Mouse (Mus musculus) B cell, adult 62 days (primary cell): ENCODE data around the gene Ripor1. TPM values are rescaled to one million over a fixed set of nuclear protein-coding genes. Genes with fewer than 3 reads are reported as not detected.

Experiments used
- total RNA-seq: library from RNA; stranded (reverse); gene quantifications from 4 replicates; pipeline ENCODE4 v1.2.4, GENCODE M21; 2023

The Ripor1 gene
- 26.0 to 30.1 TPM (median 27.9 TPM) in 4 replicates for total RNA-seq

GRCm38 (mm10) chr8:105604804-105605381 lies at the start of gene Ripor1:
Gene Ripor1, plus strand, starts transcription at chr8:105605255.

GRCm38 (mm10) chr8:105565952-105566702 lies 38.9 kb upstream of the Ripor1 start, which contains the start of gene Atp6v0d1:
Gene Atp6v0d1, minus strand, starts transcription at chr8:105566047.

GRCm38 (mm10) chr8:105636018-105636962 lies 31.2 kb downstream of the Ripor1 start, which contains the start of gene Ctcf:
Gene Ctcf, plus strand, starts transcription at chr8:105636568.

GRCm38 (mm10) chr8:105636963-105637510 lies 32.0 kb downstream of the Ripor1 start, which contains the start of gene Agrp:
Gene Agrp, minus strand, starts transcription at chr8:105637393.

Other genes starting within 250 kb of the Ripor1 start
- gene Plekhg4, start 232.0 kb upstream of the Ripor1 start, total RNA-seq: not detected in 4 replicates
- gene Kctd19, start 191.8 kb upstream of the Ripor1 start, total RNA-seq: not detected in 4 replicates
- gene Lrrc36, start 191.7 kb upstream of the Ripor1 start, total RNA-seq: not detected in 4 replicates
- 0.48 to 1.0 TPM (median 0.79 TPM) in 3 of 4 replicates, not detected in the other for gene Tppp3, start 133.7 kb upstream of the Ripor1 start, total RNA-seq
- 2.7 to 5.8 TPM (median 3.9 TPM) in 4 replicates for gene Zdhhc1, start 108.4 kb upstream of the Ripor1 start, total RNA-seq
- gene Hsd11b2, start 86.5 kb upstream of the Ripor1 start, total RNA-seq: 0.32 TPM in 1 of 4 replicates, not detected in the others
- 111 to 118 TPM (median 113 TPM) in 4 replicates for gene Atp6v0d1, start 39.2 kb upstream of the Ripor1 start, total RNA-seq
- gene Ctcf, start 31.3 kb downstream of the Ripor1 start, total RNA-seq: 184 to 204 TPM (median 191 TPM) in 4 replicates
- not detected in 4 replicates for gene Agrp, start 32.1 kb downstream of the Ripor1 start, total RNA-seq
- gene Carmil2, start 81.0 kb downstream of the Ripor1 start, total RNA-seq: 141 to 151 TPM (median 147 TPM) in 4 replicates
- 96.4 to 110 TPM (median 104 TPM) in 4 replicates for gene Acd, start 95.8 kb downstream of the Ripor1 start, total RNA-seq
- 14.0 to 21.8 TPM (median 19.9 TPM) in 4 replicates for gene Pard6a, start 95.9 kb downstream of the Ripor1 start, total RNA-seq
- not detected in 4 replicates for gene 4933405L10Rik, start 102.4 kb downstream of the Ripor1 start, total RNA-seq
- 2.0 to 3.9 TPM (median 3.7 TPM) in 4 replicates for gene Enkd1, start 103.0 kb downstream of the Ripor1 start, total RNA-seq
- gene Gfod2, start 153.4 kb downstream of the Ripor1 start, total RNA-seq: 0.94 to 2.8 TPM (median 1.7 TPM) in 4 replicates
- 34.7 to 39.4 TPM (median 37.0 TPM) in 4 replicates for gene Ranbp10, start 222.1 kb downstream of the Ripor1 start, total RNA-seq
- 0.75 to 0.91 TPM (median 0.83 TPM) in 4 replicates for gene Tsnaxip1, start 222.5 kb downstream of the Ripor1 start, total RNA-seq
- gene Cenpt, start 248.0 kb downstream of the Ripor1 start, total RNA-seq: 14.4 to 20.3 TPM (median 16.1 TPM) in 4 replicates
- 12.8 to 17.1 TPM (median 14.2 TPM) in 4 replicates for gene Thap11, start 249.9 kb downstream of the Ripor1 start, total RNA-seq